Mouse (Mus musculus) small intestine, adult 2 months (tissue): ENCODE data around the gene Foxn3.

ENCODE experiments used
- CTCF ChIP-seq: fragments of 200-500 bp; IDR thresholded peaks from 2 replicates; pipeline ENCODE4 v1.5.1; 2012; ENCODE audit warnings: low read depth, mild to moderate bottlenecking, control low read depth, inconsistent platforms, low read length, moderate library complexity, mixed read lengths; ENCODE audit not compliant: insufficient replicate concordance, insufficient read length; ENCODE audit errors: extremely low read depth
- POLR2A ChIP-seq: fragments of 200-500 bp; IDR thresholded peaks from 2 replicates; pipeline ENCODE4 v1.6.1; 2012; ENCODE audit warnings: low read depth, mild to moderate bottlenecking, control low read depth, inconsistent platforms, low read length, moderate library complexity

DNA sequence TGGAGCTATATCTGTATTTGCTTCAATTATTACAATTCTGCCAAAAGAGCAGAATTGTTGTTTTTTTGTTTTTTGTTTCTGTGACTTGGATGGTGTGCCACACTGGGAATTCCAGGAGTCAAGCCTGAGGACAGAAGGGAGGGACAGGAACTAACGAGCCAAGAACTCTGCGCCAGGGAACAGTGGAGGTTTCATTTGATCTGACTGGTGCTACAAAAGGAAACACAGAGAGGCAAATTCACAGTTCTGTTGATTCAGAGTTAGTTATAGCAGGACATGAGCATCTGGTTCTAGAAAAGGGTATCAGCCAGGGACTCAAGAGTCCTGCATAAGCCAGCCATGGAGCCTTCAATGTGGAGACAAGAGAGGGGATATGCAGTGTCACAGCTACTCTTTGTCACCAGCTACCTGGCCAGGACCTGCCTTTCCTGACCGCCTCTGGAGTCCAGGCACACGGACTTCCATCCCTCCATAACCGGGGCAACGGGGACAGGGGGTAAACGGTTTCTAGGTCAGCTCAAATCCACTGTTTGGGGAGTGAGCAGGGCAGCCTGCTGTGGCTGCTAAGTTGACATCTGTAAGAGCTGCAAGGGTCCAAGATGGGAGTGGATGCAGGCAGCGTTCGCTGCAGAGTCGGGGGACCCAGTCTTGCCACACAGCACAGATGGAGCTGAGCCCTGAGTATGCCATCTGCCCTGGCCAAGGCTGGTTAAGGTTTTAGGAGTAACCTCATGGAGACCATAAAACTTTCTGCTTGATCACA lies 316.2 kb downstream of the Foxn3 start:
- no peak for TF ChIP-seq POLR2A
- TF ChIP-seq CTCF, result no peak
